Mouse (Mus musculus) embryonic facial prominence, embryonic 11.5 days (tissue): Measurements from ENCODE around the gene Mtmr11. TPM values are rescaled to one million over a fixed set of nuclear protein-coding genes. Genes with fewer than 3 reads are reported as not detected.

ENCODE experiments used
- ATAC-seq: fragments of 200-750 bp; cut with Nextera tagmentation; replicated peaks from 2 replicates; pipeline ENCODE4 v1.8.0; 2017; ENCODE audit warnings: low read depth; ENCODE audit not compliant: insufficient number of reproducible peaks, low FRiP score, low TSS enrichment
- DNase-seq: peaks from one replicate; pipeline ENCODE4 v3.0.0-alpha.2; 2015; ENCODE audit warnings: low spot score
- H3K27ac ChIP-seq: fragments of 300-500 bp; sonication (generic); replicated peaks from 2 replicates; pipeline ENCODE4 v1.5.1; 2014; ENCODE audit warnings: mild to moderate bottlenecking, low read depth, low read length, control low read depth
- H3K27me3 ChIP-seq: fragments of 300-500 bp; sonication (generic); 2 replicates; pipeline ENCODE4 v1.6.1; 2014; ENCODE audit warnings: mild to moderate bottlenecking, low read length, moderate library complexity, mixed read lengths; ENCODE audit not compliant: control insufficient read depth, insufficient read depth
- H3K36me3 ChIP-seq: fragments of 300-500 bp; sonication (generic); replicated peaks from 2 replicates; pipeline ENCODE4 v1.6.1; 2014; ENCODE audit warnings: low read depth, mild to moderate bottlenecking, low read length, moderate library complexity, mixed read lengths; ENCODE audit not compliant: control insufficient read depth, insufficient read depth
- H3K4me1 ChIP-seq: fragments of 300-500 bp; sonication (generic); 2 replicates; pipeline ENCODE4 v1.6.1; 2014; ENCODE audit warnings: low read length, mixed read lengths; ENCODE audit not compliant: control insufficient read depth, insufficient read depth
- H3K4me2 ChIP-seq: fragments of 300-500 bp; sonication (generic); 2 replicates; pipeline ENCODE4 v1.6.1; 2014; ENCODE audit warnings: low read depth, mild to moderate bottlenecking, control low read depth, low read length, moderate library complexity
- H3K4me3 ChIP-seq: fragments of 300-500 bp; sonication (generic); 2 replicates; pipeline ENCODE4 v1.5.1; 2014; ENCODE audit warnings: low read depth, low read length, control low read depth
- H3K9ac ChIP-seq: fragments of 300-500 bp; sonication (generic); replicated peaks from 2 replicates; pipeline ENCODE4 v1.6.1; 2014; ENCODE audit warnings: mild to moderate bottlenecking, control low read depth, low read length
- H3K9me3 ChIP-seq: fragments of 300-500 bp; sonication (generic); replicated peaks from 2 replicates; pipeline ENCODE4 v1.6.1; 2016; ENCODE audit warnings: mild to moderate bottlenecking, low read length, inconsistent platforms, mixed read lengths; ENCODE audit not compliant: control insufficient read depth
- WGBS: fragments of 180-500 bp; shearing (Covaris S2); extraction: QIAGEN DNeasy Blood & Tissue Kit; methylation state at CpG from one replicate; pipeline ENCODE4 v1.1.7; 2014; 5-methylcytosine and 5-hydroxymethylcytosine counted together
- polyA plus RNA-seq: library from polyadenylated mRNA; unstranded; fragments of >200 nt; fragmentation: Nextera tagmentation; extraction: Ambion mirVana; gene quantifications from 2 replicates; pipeline ENCODE4 v1.2.1, GENCODE M21; 2014

Gene Mtmr11
- polyA plus RNA-seq, 1 experiment from 2014 or later, result 28.4 TPM

GRCm38 (mm10) chr3:96163040-96163439 is 1.2 kb downstream of the Mtmr11 start:
- 83% methylated on average over 6 of the region's 6 CpGs for WGBS
- DNase-seq, result no peak
- Histone ChIP-seq H3K4me1 (peaks cover 6% of the 10 kb centered on the region; the same call in 1 of the 2 replicates), H3K4me2 (peak overlapping the region; percentile 82), H3K9ac (no peak overlapping the region), H3K27me3 (no peaks in the 10 kb centered on the region), H3K9me3 (no peaks in the 10 kb centered on the region), H3K4me3 (peak overlapping the region; percentile 52; the same call in 1 of the 2 replicates), H3K27ac (no peak overlapping the region), H3K36me3 (no peaks in the 10 kb centered on the region)
- ATAC-seq, result no peak

- Histone ChIP-seq H3K4me3 (no peak overlapping the region), H3K9me3 (no peaks in the 10 kb centered on the region), H3K4me2 (no peak overlapping the region), H3K4me1 (no peaks in the 10 kb centered on the region), H3K27ac (no peak overlapping the region), H3K36me3 (no peaks in the 10 kb centered on the region), H3K9ac (no peak overlapping the region), H3K27me3 (no peaks in the 10 kb centered on the region)
- DNase-seq (no peak), ATAC-seq (no peak)
- 67% methylated on average over 12 of the region's 12 CpGs for WGBS
Measured at GRCm38 (mm10) chr3:96168466-96169158, 6.8 kb downstream of the Mtmr11 start.

GRCm38 (mm10) chr3:96170276-96170675 is 8.5 kb downstream of the Mtmr11 start:
- Histone ChIP-seq H3K4me2 (no peak overlapping the region), H3K4me3 (no peak overlapping the region), H3K27ac (no peak overlapping the region), H3K36me3 (no peaks in the 10 kb centered on the region), H3K9me3 (no peaks in the 10 kb centered on the region), H3K27me3 (no peaks in the 10 kb centered on the region), H3K9ac (no peak overlapping the region), H3K4me1 (no peaks in the 10 kb centered on the region)
- DNase-seq (no peak), ATAC-seq (no peak)
- 84% methylated on average over 4 of the region's 4 CpGs for WGBS

GRCm38 (mm10) chr3:96170976-96171545 is 9.3 kb downstream of the Mtmr11 start:
- DNase-seq (no peak), ATAC-seq (no peak)
- no peak overlapping the region for H3K27ac ChIP-seq
- WGBS, result 67% methylated on average over 10 of the region's 10 CpGs
- peak overlapping the region; percentile 87; the same call in 1 of the 2 replicates for H3K4me3 ChIP-seq
- H3K4me1 ChIP-seq, result no peaks in the 10 kb centered on the region
- H3K9ac ChIP-seq, result peak overlapping the region; percentile 89; the same call in 1 of the 2 replicates
- H3K27me3 ChIP-seq, result no peaks in the 10 kb centered on the region
- H3K9me3 ChIP-seq, result no peaks in the 10 kb centered on the region
- H3K4me2 ChIP-seq, result peak overlapping the region; percentile 74
- H3K36me3 ChIP-seq, result no peaks in the 10 kb centered on the region

- 0 out of 2 replicates have a peak, but pooled peaks cover 2% of the 10 kb centered on the region for H3K36me3 ChIP-seq
- no peak for DNase-seq
- WGBS, result 26% methylated on average over 18 of the region's 18 CpGs
Measured at GRCm38 (mm10) chr3:96171583-96172196, 9.9 kb downstream of the Mtmr11 start.

GRCm38 (mm10) chr3:96172197-96173178 is 10.7 kb downstream of the Mtmr11 start, which contains the start of gene Sf3b4:
Gene Sf3b4, plus strand, starts transcription at chr3:96172332.
- peak within 1 kb of the TSS; percentile 89 for H3K4me2 ChIP-seq
- no peaks in the 10 kb centered on the region for H3K27me3 ChIP-seq
- H3K9me3 ChIP-seq, result no peaks in the 10 kb centered on the region
- H3K27ac ChIP-seq, result peak within 1 kb of the TSS; percentile 97
- H3K4me3 ChIP-seq, result peak within 1 kb of the TSS; percentile 87
- peak within 1 kb of the TSS; percentile 89 for H3K9ac ChIP-seq
- under 1% methylated on average over 56 of the region's 58 CpGs for WGBS
- ATAC-seq (peak; percentile 88), DNase-seq (peak; percentile 93)
- peaks cover 2% of the 10 kb centered on the region; the same call in 1 of the 2 replicates for H3K36me3 ChIP-seq
- no peaks in the 10 kb centered on the region for H3K4me1 ChIP-seq

More at GRCm38 (mm10) chr3:96171583-96172196, 9.9 kb downstream of the Mtmr11 start:
- H3K4me2 ChIP-seq, result peak overlapping the region; percentile 74
- H3K9me3 ChIP-seq, result no peaks in the 10 kb centered on the region
- no peaks in the 10 kb centered on the region for H3K4me1 ChIP-seq
- H3K4me3 ChIP-seq, result peak overlapping the region; percentile 87
- H3K27me3 ChIP-seq, result no peaks in the 10 kb centered on the region
- peak; percentile 22; the same call in 1 of the 2 replicates for ATAC-seq
- H3K9ac ChIP-seq, result peak overlapping the region; percentile 89
- peak overlapping the region; percentile 97 for H3K27ac ChIP-seq

- WGBS, result 40% methylated on average over 7 of the region's 7 CpGs
- H3K36me3 ChIP-seq, result peaks cover 2% of the 10 kb centered on the region; the same call in 1 of the 2 replicates
- peak overlapping the region; percentile 89 for H3K4me2 ChIP-seq
- H3K4me1 ChIP-seq, result no peaks in the 10 kb centered on the region
- DNase-seq, result no peak
- H3K4me3 ChIP-seq, result peak overlapping the region; percentile 87
- no peak overlapping the region for H3K27ac ChIP-seq
- peak overlapping the region; percentile 89 for H3K9ac ChIP-seq
- H3K9me3 ChIP-seq, result no peaks in the 10 kb centered on the region
- H3K27me3 ChIP-seq, result no peaks in the 10 kb centered on the region
- no peak for ATAC-seq
Measured at GRCm38 (mm10) chr3:96173185-96173584, 11.4 kb downstream of the Mtmr11 start.
